Mouse (Mus musculus) splenic B cell, adult 2 months (primary cell): ENCODE data around the gene Herpud1.
A peak's percentile ranks its signal among the peaks of the same experiment; 100 is the strongest.

Source experiments
- DNase-seq: peaks from one replicate; pipeline ENCODE4 v3.0.0-alpha.2; 2011; ENCODE audit warnings: low read depth, low spot score
- H3K27me3 ChIP-seq: 2 replicates; pipeline ENCODE4 v1.6.1; 2012; ENCODE audit warnings: mild to moderate bottlenecking, low read length, moderate library complexity, mixed read lengths; ENCODE audit not compliant: control insufficient read depth, poor library complexity, insufficient read depth, severe bottlenecking
- H3K36me3 ChIP-seq: 2 replicates; pipeline ENCODE4 v1.6.1; 2012; ENCODE audit warnings: mild to moderate bottlenecking, low read length, moderate library complexity, mixed read lengths; ENCODE audit not compliant: control insufficient read depth, poor library complexity, insufficient read depth, severe bottlenecking

Herpud1 gene

DNA sequence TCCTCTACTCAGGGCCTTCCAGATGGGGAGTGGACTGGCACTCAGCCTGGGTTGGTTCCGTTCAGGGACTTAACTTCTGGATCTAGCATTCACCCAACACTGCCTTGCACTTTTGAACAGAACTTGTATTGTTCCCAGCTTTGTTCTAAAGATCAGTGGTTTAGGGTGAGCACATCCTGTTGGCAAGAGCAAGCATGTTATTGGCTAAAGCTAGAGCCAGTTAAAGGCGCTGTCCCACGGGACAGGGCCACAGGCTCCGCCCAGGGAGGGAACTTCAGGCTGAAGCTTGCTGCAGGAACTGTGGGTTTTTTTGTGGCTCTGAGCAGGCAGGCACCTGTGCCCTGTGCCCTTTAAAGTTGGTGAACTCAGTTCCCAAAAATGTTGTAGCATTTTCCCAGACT, 22.9 kb upstream of the Herpud1 start:
- DNase-seq: peak; percentile 93
- Histone ChIP-seq H3K36me3 (no peaks in the 10 kb centered on the region; the same call in 1 of the 2 replicates), H3K27me3 (no peaks in the 10 kb centered on the region)

DNA sequence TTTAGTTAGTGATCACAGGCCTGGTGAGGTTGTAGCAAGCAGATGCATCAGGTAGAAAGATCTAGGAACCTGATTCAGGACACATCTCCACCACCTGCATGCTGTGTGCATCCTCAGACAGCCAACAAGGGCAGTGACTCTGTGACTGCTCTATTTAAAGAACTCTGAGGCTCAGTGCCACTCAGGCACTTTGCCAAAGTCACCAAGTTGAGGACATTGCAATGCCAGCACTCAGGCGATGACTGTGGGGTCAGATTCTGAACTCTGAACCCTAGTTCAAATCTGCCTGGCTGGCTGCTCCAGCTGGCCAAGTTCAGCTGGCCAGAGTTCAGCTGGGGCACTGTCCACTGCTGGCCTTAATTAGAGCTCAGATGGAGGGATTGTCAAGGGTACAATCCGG, 22.3 kb upstream of the Herpud1 start:
- no peak for DNase-seq
- Histone ChIP-seq H3K36me3 (no peaks in the 10 kb centered on the region; the same call in 1 of the 2 replicates), H3K27me3 (no peaks in the 10 kb centered on the region)

DNA sequence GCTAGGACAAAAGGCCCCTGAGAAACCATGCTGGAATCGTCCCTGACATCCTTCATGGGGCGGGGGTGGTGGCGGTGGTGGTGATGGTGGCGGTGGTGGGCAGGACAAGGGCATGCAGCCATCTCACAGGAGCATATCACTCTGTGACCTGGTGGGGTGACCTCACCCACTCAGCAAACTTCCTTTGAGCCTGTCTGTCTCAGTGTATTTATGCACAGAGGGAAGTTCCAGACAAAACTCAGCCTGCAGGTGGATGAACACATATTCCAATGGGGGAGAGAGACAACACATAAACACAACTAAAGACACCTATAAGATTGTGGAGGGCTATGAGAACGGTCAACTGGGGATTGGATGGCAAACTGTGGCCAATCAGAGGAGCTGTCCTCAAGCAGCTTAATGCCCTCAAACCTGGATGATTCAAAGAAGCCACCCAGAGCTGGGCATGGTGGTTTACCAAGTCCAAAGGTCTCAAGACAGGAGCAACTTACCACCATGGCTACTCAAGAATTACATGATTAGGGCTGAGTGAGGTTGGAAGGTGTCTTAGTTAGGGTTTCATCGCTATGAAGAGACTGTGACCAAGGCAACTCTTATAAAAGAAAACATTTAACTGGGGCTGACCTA, 21.4 kb upstream of the Herpud1 start:
- Histone ChIP-seq H3K27me3 (no peaks in the 10 kb centered on the region), H3K36me3 (no peaks in the 10 kb centered on the region; the same call in 1 of the 2 replicates)
- no peak for DNase-seq

DNA sequence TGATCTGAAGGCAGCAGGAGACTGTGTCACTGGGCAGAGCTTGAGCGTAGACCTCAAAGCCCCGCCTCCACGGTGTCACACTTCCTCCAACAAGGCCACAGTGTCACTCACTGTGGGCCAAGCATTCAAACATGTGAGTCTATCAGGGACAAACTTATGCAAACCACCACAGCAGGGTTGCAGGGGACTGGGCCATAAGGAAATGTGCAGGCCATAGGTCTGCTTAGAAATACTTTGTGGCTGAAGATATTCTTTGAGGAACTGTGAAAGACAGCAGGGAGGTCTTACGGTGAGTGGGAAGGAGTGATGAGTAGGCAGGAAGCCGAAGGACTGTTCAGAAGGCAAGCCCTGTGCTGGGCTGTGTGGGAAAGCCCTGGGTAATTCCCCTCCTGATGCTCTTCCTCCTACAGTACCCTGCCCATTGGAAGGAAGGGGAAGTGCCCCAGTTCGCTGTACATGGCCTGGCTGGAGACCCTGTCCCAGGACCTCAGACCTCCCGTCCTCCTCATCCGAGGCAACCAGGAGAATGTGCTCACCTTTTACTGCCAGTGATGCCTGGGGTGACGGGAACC, 20.7 kb upstream of the Herpud1 start:
- Histone ChIP-seq H3K36me3 (no peaks in the 10 kb centered on the region; the same call in 1 of the 2 replicates), H3K27me3 (no peaks in the 10 kb centered on the region)
- peak; percentile 94 for DNase-seq

DNA sequence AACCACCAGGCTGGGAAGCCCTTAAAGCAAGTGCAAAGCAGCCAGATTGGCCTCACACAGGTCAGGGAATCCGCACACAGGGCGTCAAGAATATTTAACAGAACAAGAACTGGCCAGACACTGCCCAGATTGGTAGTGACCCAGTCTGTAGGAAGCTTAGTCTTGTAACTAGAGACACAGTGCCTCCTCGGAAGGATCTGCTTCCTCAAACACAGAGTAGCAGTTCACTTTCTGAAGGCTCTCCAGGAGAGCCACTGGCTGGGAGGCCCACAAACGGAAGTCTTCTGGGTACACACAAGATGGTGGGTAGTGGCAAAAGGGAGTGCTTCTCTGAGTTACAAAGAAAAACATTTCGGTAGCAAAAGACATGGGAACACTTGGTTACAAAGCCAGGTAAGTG, 15.4 kb upstream of the Herpud1 start:
- no peaks in the 10 kb centered on the region; the same call in 1 of the 2 replicates for H3K36me3 ChIP-seq
- H3K27me3 ChIP-seq: no peaks in the 10 kb centered on the region
- DNase-seq: peak; percentile 51

DNA sequence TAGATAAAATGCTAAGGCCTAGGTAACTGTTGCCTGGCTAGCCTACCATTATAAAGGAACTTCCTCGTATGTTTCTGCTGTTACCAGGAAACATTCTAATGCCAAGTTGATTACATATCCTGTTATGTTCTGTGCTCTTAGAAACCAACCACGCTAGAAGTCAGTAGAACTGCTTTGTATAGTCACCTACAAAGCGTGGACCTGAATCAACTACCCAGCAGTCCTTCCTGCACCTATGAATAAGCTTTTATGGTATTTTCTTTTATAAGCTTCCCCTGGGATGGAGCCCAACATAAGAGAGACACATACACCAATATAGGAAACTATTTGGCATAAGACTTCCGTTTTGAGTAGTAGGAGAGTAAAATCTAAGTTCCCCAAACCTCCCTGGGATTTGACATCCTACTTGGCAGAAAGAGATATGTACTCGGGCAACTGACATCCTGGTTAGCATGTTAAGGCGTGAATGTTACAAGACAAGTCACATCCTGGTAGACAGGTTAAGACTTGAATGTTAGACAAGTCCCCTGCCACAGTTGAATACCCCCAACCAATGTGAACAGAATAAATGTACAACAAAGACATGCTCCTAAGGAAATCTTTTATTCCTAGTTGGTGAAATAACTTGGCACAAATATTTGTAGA, 13.2 kb upstream of the Herpud1 start:
- DNase-seq: peak; percentile 67
- Histone ChIP-seq H3K36me3 (no peaks in the 10 kb centered on the region), H3K27me3 (no peaks in the 10 kb centered on the region)

DNA sequence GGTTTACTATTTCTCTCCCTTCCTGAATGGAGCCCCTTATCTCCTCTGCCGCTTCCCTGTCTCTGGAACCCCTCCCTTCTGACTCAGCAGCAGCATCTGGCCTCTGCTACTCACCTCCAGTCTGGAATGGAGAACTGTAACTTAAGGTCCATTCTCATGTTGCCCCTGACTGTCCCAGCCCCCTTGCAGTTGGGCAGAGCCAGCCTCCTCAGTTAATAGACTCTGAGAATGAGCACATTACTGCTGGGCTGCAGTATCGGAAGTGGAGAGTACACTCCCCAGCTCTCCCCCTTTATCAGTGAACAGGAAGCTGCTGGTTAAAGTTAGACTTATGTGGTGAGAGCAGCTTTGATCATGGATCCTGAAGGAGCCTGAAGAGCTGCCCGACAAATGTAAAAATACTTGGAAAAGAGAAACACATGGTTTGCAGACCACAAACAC, 10.7 kb upstream of the Herpud1 start:
- DNase-seq: peak; percentile 56

DNA sequence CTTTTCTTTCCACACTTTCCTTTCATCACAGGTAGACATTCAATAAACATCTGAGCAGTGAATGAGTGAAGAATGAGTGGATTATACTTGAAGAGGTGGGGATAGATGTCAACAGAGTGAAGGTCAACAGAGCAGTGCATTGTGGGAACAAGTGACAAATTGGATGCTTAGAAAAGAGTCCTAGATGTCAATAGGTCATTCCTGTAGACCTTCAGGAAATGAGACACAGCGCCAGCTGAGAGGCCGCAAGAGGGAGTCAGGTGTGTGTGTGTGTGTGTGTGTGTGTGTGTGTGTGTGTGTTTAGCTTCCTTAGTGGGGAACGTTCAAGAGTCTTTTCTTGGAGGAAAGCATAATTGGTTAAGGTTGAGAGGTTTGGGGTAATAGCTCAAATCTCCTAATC, 10.1 kb upstream of the Herpud1 start:
- H3K36me3 ChIP-seq: no peaks in the 10 kb centered on the region
- DNase-seq: no peak
- H3K27me3 ChIP-seq: no peaks in the 10 kb centered on the region

More for the DNA sequence above, 10.7 kb upstream of the Herpud1 start:
- Histone ChIP-seq H3K27me3 (no peaks in the 10 kb centered on the region), H3K36me3 (no peaks in the 10 kb centered on the region)

DNA sequence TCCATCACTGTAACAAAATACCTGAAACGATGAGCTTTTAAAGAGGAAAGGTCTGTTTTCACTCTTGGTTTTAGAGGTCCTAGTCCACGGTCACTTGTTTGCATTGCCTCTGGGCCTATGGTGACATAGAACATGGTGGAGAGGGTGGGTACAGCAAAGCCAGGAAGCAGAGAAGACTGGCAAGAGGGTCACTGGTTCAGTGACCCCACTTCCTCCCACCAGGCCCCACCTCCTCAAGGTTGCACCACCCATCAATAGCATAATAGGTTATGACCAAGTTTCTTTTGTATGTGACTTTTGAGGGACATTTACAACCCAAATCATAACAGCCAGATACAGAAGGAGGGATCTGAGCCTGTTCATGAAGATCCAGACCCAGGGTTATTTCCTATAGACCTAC, 9.7 kb upstream of the Herpud1 start:
- no peaks in the 10 kb centered on the region for H3K27me3 ChIP-seq
- peak; percentile 82 for DNase-seq
- H3K36me3 ChIP-seq: no peaks in the 10 kb centered on the region

DNA sequence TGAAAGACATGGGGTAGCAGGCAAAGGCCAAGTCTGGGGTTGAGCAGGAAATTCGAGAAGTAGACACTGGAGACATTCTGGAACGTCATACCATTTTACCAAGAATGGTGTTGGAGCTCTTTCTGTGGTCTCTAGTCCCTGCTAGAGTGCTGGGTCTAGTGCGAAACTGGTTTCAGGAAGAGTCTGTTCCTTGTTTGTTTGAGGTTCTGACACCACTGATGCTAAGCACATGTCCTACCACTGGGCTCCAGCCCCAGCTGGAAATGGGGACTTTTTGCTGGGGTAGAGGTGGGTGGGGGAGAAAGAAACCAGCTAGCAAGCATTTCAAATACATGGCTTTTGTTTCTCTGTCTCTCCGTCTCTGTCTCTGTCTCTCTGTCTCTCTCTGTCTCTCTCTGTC, 9.2 kb upstream of the Herpud1 start:
- DNase-seq: peak; percentile 84
- Histone ChIP-seq H3K36me3 (no peaks in the 10 kb centered on the region), H3K27me3 (no peaks in the 10 kb centered on the region)

DNA sequence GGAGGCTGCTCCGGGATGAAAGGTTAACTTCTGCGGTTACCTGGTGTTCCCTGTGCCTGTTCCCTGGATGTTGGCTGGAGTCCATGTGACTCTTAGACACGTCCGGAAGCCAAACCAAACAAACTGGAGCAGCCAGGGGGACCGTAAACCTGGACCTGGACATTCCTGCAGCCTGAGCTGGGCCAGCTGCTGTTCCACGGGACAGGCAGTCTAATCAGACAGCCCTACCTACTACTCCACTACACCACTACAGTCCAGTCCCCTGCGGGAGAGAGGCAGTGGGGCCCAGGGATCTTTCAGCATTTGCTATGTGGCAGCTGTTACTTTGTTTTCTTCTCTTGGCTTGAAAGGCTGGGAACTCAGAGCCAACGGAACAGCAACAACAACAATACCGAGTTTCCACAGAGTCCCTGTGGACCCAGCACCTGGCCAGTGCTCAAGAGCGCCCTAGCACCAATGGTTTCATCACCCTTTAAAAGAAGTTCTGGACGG, 8.5 kb upstream of the Herpud1 start:
- Histone ChIP-seq H3K36me3 (no peaks in the 10 kb centered on the region), H3K27me3 (no peaks in the 10 kb centered on the region)
- DNase-seq: no peak

DNA sequence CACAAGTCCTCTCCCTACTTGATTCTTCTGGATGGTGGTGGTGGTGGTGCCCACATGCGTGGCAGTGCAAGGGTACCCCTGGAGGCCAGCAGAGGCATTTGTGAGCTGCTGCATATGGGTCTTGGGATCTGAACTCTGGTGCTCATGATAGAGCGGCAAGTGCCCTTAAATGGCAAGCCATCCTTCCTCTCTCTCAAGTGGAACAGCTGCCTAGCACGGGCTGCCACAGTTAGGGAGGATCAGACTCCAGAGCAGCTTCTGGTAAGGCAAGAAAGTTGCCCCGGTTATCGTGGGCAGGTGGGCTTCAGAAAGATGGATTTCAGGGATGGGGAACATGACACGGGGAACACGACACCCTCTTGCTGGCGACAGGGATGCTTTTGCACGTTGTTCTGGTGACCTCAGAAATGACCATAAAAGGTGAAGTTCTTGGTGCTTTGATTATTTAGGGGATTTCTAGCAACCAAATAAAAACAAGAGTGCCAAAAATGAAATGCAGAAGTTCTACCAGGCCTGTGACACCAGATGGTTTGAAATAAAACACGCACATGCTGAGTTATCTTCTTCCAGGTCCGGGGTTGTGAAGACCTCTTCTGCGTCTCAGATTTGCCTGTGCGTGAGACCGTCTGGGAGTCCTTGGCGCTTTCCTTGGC, 7.3 kb upstream of the Herpud1 start:
- Histone ChIP-seq H3K27me3 (no peaks in the 10 kb centered on the region), H3K36me3 (no peaks in the 10 kb centered on the region)
- DNase-seq: peak; percentile 80

DNA sequence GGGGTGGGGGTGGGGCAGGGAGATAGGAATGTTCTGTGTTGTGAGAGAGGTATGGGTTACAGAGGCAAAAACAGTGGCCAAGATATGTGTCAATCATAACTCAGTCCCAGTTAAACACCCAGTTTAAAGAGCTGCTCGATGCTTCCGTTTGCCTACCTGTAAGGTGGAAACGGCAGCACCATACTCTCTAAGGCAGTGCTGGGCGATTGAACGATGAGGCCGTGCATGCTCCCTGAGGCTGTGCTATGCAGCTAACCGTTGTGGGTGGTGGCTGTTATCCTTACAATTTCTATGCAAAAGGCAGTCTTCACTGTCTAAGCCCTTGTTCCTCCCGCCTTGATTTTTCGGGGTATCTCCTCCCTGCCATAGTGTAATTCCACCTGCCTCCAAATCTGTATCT, 6.6 kb upstream of the Herpud1 start:
- Histone ChIP-seq H3K36me3 (no peaks in the 10 kb centered on the region), H3K27me3 (no peaks in the 10 kb centered on the region)
- no peak for DNase-seq

DNA sequence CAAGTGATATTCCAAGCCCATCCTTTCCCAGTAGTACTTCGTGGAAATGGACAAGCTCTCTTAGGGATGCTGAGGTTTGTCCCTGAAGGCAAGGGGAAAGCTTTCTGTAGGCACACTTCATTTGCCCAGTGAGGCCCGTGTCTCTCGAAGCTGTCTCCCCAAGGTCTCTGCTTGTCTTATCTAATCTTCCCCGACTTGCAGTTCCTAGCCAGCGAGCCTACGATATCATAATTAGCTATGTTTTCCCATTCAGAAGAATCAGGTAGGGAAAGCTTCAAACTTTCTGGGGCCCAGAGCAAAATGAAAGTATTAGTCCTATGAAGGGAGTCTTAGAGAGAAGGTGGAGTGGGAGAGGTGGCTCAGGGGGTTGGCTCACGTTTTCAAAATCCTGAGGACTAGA, 2.1 kb upstream of the Herpud1 start:
- no peak for DNase-seq
- Histone ChIP-seq H3K27me3 (no peaks in the 10 kb centered on the region), H3K36me3 (0 out of 2 replicates have a peak, but pooled peaks cover under 1% of the 10 kb centered on the region)
